Mouse (Mus musculus): Measurements from ENCODE around the gene Lrrc46.
A peak's percentile ranks its signal among the peaks of the same experiment; 100 is the strongest.

Lrrc46 gene

DNA sequence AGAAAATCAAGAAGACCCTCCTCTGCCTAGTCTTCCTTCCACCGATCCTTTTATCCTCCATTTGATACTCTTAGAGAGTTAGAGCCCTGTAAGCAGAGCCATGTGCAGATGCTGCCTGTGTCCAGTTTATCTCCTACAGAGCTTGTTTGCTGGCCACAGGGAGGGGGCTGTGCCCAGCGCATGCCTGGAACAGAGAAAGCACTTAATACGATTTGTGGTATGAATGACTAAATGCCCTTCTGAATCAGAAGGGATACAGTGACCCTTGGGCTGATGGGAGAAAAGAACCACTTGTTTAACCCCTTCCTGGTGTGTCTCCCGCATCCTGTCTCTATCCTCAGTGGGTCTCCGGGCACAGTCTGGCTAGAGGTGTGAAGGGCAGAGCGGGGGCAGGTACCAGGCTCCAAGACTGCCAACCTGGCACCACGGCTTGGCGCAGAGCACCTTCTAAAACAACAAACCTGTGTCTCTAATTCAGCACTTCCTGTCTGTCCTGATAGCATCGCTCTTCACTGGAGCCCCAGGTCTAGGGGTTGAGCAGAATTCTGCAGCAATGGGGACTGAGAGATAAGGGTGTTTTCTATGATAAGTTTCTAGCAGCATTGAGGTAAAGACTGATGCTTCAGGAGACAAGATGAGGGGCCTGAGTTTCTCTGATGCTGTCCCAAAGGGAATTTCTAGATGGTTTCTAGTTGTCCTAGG, 34.0 kb downstream of the Lrrc46 start:
- DNase-seq = no peak

DNA sequence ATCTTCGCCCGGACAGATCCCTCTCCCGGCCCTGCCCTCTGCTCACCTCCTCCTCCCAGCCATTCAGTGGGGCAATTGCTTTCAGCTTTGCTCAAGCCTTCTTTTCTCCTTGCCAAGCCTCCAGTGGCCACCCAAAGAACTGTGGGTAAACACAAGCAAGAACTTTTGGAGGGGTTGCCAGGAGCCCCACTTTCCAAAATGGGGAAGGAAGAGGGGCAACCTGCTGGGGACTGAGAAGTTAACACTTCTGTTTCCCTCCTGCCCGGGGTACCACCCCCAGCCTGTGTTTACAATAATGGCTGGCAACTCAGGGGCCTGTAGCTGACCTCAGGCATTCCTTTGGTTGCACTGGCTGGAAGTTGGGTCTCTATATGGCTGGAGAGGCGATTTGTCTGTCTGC, 38.0 kb downstream of the Lrrc46 start:
- no peak for DNase-seq

DNA sequence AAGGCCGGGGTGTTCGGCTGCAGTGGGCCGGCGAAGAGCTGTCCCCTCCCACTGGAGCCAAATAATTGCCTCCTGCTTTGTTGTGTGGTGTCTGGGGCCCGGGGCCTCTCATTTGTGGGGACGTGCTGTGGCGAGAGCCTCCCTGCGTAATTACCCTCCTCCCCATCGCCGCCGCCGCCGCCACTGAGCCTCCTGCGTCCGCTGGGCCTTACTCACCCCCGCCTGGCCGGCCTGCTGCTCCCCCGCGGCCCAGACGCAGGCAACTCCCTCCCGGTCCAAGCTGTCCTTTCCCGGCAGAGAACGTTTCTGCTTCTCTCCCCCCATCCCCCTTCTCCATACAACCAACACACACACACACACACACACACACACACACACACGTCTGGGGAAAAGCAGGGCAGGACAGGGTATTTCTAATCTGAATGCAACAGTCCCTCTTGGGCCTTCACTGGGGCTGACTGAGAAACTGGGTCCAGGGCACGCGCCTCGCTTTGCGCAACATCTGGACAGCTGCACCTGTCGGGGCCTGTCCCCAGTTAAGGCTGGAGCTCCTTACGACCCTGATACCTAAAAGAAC, 43.7 kb downstream of the Lrrc46 start:
- peak; percentile 69 to 74 for DNase-seq

DNA sequence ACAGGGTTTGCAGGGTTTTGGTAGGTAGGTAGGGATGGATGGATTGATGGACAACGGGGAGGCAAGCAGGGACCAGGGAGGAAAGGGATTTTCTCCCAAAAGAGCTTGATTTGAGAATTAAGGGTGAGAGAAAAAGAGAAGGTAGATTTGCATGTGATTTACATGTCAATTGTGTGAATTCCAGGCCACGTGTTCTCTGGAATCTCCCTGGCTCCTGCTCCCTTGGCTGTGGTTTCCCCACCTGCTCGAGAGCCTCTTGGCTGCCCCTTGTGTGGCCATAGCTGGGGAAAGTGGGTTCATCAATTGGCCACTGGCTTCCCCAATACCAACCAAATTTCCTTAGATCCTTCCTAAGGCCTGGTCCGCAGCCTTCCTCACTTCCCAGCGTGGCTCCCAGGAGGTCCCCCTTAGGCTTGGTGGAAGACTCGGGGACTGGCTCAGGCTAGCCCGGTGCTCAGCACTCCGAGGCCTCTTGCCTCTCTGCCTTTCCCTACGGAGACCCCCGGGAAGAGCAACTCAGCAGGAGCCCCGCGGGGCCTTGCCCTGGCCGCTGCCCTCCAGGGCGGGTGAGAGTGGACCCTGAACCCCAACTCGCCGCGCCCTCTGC, 44.3 kb downstream of the Lrrc46 start:
- DNase-seq = no peak

DNA sequence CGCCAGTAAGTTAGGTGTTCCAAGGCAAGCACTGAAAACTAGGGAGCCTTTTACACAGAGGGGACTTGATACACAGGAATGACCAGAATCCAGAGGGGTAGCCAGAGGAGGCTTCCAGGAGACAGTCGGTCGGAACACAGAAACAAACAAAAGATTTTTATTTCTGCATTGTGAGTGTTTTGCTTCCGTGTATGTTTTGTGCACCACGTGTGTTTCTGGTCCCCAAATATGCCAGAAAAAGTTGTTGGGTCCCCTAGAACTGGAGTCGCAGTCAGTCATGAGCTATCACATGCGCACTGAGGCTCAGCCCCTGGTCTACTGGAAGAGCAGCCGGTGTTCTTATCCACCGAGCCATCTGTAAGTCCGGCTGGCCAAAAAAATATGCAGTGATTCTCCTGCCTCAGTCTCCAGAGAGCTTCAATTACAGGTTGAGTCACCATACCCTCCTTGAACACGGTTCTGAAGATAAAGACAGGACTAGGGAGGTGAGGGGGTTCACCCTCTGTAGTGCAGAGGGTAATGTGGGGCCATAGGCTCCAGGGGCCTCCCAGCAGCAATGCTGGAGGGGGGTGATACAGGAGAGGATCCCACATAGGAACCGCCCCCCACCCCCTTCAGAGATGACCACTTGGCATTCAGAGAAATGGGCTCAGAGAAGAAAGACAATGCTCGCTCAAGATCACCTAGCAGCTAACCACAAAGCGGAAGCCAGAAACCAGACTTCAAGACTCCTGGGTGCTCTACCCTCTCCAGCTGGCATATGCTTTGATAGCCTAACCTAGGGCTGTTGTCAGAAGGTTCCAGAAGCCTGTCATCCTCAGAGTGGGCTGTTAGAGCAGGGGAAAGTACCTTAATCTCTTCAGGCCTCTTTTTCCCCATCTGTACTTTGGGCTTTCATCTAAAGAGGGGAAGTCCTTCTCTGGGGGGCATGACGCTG, 45.1 kb downstream of the Lrrc46 start:
- no peak for DNase-seq

DNA sequence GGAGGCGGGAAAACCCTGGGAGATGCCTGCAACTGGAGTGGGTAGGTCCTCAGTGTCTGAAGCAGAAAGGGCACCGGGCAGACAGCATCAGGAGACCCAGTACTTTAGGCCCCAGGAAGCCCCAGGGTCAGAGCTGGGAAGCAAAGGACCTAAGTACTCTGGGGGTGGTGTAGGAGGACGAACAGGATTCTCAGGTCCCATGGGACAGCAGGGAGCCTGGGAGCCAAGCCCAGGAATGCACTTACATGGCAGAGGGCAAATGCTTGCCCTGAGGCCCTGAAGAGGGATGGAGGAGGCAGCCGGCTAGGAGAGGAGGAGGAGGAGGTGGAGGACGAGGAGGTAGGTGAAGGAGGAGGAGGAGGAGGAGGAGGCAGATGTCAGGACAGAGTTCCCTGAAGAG, 46.2 kb downstream of the Lrrc46 start:
- no peak for DNase-seq

DNA sequence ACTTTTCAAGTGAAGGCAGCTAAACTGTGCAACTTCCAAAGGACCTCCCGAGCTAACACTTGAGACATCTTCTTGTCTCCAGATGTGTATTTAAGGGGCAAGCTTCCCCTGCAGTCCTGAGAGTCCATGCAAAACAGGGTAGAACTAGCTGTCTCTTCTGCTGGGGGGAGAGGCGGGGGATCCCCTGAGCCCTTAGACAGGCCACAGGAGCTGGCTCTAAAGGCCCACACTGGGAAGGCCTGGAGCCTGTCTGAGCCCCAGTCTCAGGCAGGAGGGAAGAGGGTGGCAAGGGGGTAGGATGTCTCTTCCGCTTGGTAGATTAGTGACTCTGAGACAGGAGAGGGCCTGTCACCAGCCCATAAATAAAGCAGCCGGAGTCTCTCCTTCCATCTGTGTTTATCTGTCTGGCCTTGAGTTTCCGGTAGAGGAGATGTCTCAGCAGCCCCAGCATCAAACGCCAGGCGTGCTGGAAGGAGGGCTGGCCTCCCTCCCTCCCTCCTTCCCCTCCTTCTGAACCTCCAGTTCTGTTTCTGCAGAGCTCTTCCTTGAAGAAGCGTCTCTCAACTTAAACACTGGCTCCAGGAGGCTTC, 48.4 kb downstream of the Lrrc46 start:
- DNase-seq = no peak

DNA sequence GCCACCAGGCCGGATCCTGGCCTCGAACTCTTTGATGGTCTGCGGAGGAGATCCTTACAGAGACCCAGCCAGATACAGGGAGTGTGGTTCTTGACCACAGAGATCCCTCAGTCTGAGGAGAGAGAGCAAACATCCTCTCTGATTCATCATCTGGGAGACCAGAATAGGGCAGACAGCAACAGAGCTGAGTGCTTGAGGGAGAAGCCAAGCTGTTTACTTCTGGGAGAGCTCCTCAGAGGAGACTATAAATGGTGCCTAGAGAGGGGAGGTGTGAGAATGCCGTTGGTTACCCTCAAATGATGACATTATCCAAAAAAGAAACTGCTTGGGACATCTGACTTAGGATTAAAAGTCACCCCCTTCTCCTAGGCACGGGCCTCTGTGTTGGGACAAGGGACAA, 49.7 kb downstream of the Lrrc46 start:
- DNase-seq = no peak

DNA sequence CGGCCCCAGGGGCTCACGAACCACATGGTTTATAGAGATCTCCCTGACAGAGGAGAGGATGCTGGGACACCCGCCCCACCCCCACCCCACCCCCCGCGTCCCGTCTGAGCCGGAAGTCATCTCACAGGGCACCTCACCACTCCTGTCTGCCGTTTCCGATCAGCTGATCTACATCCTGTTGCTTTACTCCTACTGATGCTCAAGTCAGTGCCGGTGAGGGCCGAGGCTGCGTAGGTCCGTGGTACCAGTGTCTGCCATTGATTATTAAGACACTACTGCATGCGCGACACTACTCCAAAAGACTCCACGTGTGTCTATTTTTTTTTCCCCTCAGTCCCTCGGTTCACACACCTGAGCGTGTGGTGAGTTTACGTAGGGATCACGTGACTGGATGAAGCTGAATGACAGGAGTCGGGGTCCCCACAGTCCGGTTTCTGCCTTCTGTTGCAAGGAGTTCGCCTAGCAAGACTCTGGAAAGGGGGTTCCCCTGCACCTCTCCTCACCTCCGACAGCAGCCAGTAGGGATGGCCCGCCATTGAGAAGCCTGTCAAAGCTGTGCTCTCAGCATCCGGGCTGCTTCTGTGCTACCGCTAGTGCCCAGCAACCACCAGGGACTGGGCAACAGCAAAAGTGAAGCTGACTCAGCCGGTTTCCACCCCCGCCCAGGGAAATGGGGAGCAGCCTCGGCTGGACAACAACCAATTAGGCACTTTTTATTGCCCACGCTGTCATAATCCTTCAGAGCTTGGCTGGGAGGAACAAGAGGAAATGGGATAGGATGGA, 53.1 kb downstream of the Lrrc46 start:
- peak in 1 of 2 experiments; percentile 22 for DNase-seq

DNA sequence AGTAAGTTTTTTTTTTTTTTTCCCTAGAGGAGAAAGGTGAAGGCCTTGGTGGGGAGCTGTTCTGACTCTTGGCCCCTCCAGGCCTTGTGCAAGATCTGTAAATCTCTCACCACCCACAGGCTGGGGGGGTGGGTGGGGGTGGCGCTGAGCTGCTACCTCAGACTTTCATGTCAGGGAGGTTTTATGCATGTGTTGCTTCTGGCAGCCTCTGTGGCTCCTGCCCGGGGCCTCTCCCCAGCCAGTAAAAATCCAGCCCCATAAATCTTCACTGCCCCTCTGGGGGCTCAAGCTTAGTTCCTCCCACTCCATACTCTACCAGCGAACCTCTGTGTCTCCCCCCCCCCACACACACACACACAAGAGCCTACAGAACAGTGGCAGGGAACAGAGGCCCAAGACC, 54.7 kb downstream of the Lrrc46 start:
- DNase-seq = no peak

DNA sequence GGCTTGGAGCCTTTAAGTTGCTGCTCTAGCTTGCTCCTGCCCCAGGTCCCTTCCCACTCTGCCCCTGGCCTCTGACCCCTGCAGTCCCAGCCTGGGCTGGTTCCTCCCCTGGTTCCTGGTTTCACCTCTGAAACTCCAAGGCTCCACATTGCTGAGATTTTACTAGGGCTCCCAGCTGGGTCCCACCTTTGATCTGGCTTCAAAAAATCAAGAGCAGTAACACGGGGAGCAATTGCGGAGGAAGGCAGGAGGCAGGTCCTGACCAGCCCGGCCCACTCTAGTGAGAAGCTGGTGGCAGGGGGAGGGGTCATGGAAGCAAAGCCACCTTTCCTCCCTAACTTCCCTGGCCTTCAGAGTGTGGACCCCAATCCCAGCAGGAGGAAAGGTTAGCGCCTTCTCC, 56.3 kb downstream of the Lrrc46 start:
- no peak for DNase-seq
